Mouse (Mus musculus) kidney, postnatal 0 days (tissue): ENCODE measurements around the gene Lbp. TPM values are rescaled to one million over a fixed set of nuclear protein-coding genes. Genes with fewer than 3 reads are reported as not detected.

Experiments used
- ATAC-seq: fragments of 200-750 bp; cut with Nextera tagmentation; replicated peaks from 2 replicates; pipeline ENCODE4 v1.8.0; 2017; ENCODE audit warnings: low read depth, moderate number of reproducible peaks, moderate TSS enrichment, moderate library complexity; ENCODE audit not compliant: low FRiP score
- DNase-seq: peaks from one replicate; pipeline ENCODE4 v3.0.0-alpha.2; 2016; ENCODE audit warnings: low spot score
- H3K27ac ChIP-seq: fragments of 300-500 bp; sonication (generic); 2 replicates; pipeline ENCODE4 v1.5.1; 2014; ENCODE audit warnings: mild to moderate bottlenecking
- H3K27me3 ChIP-seq: fragments of 300-500 bp; sonication (generic); 2 replicates; pipeline ENCODE4 v1.6.1; 2014; ENCODE audit warnings: low read length, mixed read lengths; ENCODE audit not compliant: insufficient read depth
- H3K36me3 ChIP-seq: fragments of 300-500 bp; sonication (generic); 2 replicates; pipeline ENCODE4 v1.6.1; 2014; ENCODE audit warnings: low read length, mixed read lengths; ENCODE audit not compliant: insufficient read depth
- H3K4me1 ChIP-seq: fragments of 300-500 bp; sonication (generic); replicated peaks from 2 replicates; pipeline ENCODE4 v1.6.1; 2014; ENCODE audit warnings: antibody characterized with exemption, low read length, mixed read lengths; ENCODE audit not compliant: insufficient read depth
- H3K4me2 ChIP-seq: fragments of 300-500 bp; sonication (generic); 2 replicates; pipeline ENCODE4 v1.6.1; 2014; ENCODE audit warnings: mild to moderate bottlenecking, low read length, moderate library complexity, mixed read lengths
- H3K4me3 ChIP-seq: fragments of 300-500 bp; sonication (generic); replicated peaks from 2 replicates; pipeline ENCODE4 v1.5.1; 2014; ENCODE audit warnings: low read depth, low read length
- H3K9ac ChIP-seq: fragments of 300-500 bp; sonication (generic); 2 replicates; pipeline ENCODE4 v1.6.1; 2014; ENCODE audit warnings: low read depth, low read length
- H3K9me3 ChIP-seq: fragments of 300-500 bp; sonication (generic); replicated peaks from 2 replicates; pipeline ENCODE4 v1.6.1; 2016; ENCODE audit warnings: low read length, inconsistent platforms, mixed read lengths
- CTCF ChIP-seq: IDR thresholded peaks from 2 replicates; pipeline ENCODE4 v1.5.1; 2016; ENCODE audit warnings: antibody characterized with exemption, low read depth, mild to moderate bottlenecking, moderate library complexity
- WGBS: fragments of 180-500 bp; shearing (Covaris S2); extraction: QIAGEN DNeasy Blood & Tissue Kit; methylation state at CpG from one replicate; pipeline ENCODE4 v1.1.7; 2014; 5-methylcytosine and 5-hydroxymethylcytosine counted together
- polyA plus RNA-seq: library from polyadenylated mRNA; unstranded; fragments of >200 nt; fragmentation: Nextera tagmentation; extraction: Ambion mirVana; gene quantifications from 2 replicates; pipeline ENCODE4 v1.2.1, GENCODE M21; 2015

Lbp gene
- polyA plus RNA-seq, 1 experiment from 2014 or later, result 32.1 TPM

GRCm38 (mm10) chr2:158299731-158300130 is 6.6 kb upstream of the Lbp start:
- H3K27ac ChIP-seq, result no peak overlapping the region
- no peak overlapping the region for H3K4me3 ChIP-seq
- TF ChIP-seq CTCF, result no peak
- no peaks in the 10 kb centered on the region for H3K36me3 ChIP-seq
- no peaks in the 10 kb centered on the region for H3K9me3 ChIP-seq
- 76% methylated on average over 4 of the region's 4 CpGs for WGBS
- DNase-seq (no peak), ATAC-seq (no peak)
- H3K4me1 ChIP-seq, result no peaks in the 10 kb centered on the region
- H3K9ac ChIP-seq, result no peak overlapping the region
- H3K27me3 ChIP-seq, result no peaks in the 10 kb centered on the region
- no peak overlapping the region for H3K4me2 ChIP-seq

GRCm38 (mm10) chr2:158302807-158303206 is 3.5 kb upstream of the Lbp start:
- TF ChIP-seq CTCF, result no peak

GRCm38 (mm10) chr2:158306696-158307049 is 380 bp downstream of the Lbp start:
- DNase-seq (no peak), ATAC-seq (peak; percentile 57; the same call in 1 of the 2 replicates)
- no peaks in the 10 kb centered on the region for H3K36me3 ChIP-seq
- H3K4me1 ChIP-seq, result peaks cover 6% of the 10 kb centered on the region
- H3K9me3 ChIP-seq, result no peaks in the 10 kb centered on the region
- peak overlapping the region; percentile 33; the same call in 1 of the 2 replicates for H3K9ac ChIP-seq
- H3K27ac ChIP-seq, result peak overlapping the region; percentile 76
- TF ChIP-seq CTCF, result no peak
- peak overlapping the region; percentile 18; the same call in 1 of the 2 replicates for H3K4me3 ChIP-seq
- H3K4me2 ChIP-seq, result peak overlapping the region; percentile 44; the same call in 1 of the 2 replicates
- 21% methylated on average over 6 of the region's 6 CpGs for WGBS
- H3K27me3 ChIP-seq, result no peaks in the 10 kb centered on the region

More at GRCm38 (mm10) chr2:158302807-158303206, 3.5 kb upstream of the Lbp start:
- H3K4me3 ChIP-seq, result no peak overlapping the region
- H3K4me1 ChIP-seq, result peaks cover 6% of the 10 kb centered on the region
- no peak overlapping the region for H3K27ac ChIP-seq
- H3K4me2 ChIP-seq, result no peak overlapping the region
- no peaks in the 10 kb centered on the region for H3K9me3 ChIP-seq
- H3K9ac ChIP-seq, result no peak overlapping the region
- ATAC-seq, result no peak
- no peaks in the 10 kb centered on the region for H3K36me3 ChIP-seq
- DNase-seq, result no peak
- H3K27me3 ChIP-seq, result no peaks in the 10 kb centered on the region
- WGBS, result 64% methylated on average over 3 of the region's 3 CpGs

- Histone ChIP-seq H3K4me1 (peaks cover 6% of the 10 kb centered on the region), H3K27me3 (no peaks in the 10 kb centered on the region), H3K36me3 (no peaks in the 10 kb centered on the region), H3K27ac (no peak overlapping the region), H3K9ac (no peak overlapping the region), H3K4me3 (no peak overlapping the region), H3K4me2 (no peak overlapping the region), H3K9me3 (no peaks in the 10 kb centered on the region)
- DNase-seq, result no peak
- 58% methylated on average over 5 of the region's 5 CpGs for WGBS
- TF ChIP-seq CTCF, result 0 out of 2 replicates have a peak, but pooled peaks have one; percentile 10
- ATAC-seq, result no peak
These were observed 2.0 kb downstream of the Lbp start for GRCm38 (mm10) chr2:158308276-158308675.

- Histone ChIP-seq H3K4me2 (no peak overlapping the region), H3K4me3 (no peak overlapping the region), H3K9ac (no peak overlapping the region), H3K36me3 (no peaks in the 10 kb centered on the region), H3K9me3 (no peaks in the 10 kb centered on the region), H3K27me3 (no peaks in the 10 kb centered on the region), H3K27ac (no peak overlapping the region), H3K4me1 (no peaks in the 10 kb centered on the region)
- 43% methylated on average over 1 of the region's 1 CpGs for WGBS
- no peak for DNase-seq
- ATAC-seq, result no peak
- TF ChIP-seq CTCF, result no peak
These were observed 6.8 kb downstream of the Lbp start for GRCm38 (mm10) chr2:158313089-158313488.

- Histone ChIP-seq H3K9me3 (no peaks in the 10 kb centered on the region), H3K4me2 (no peak overlapping the region), H3K27ac (no peak overlapping the region)
These were observed 10.1 kb downstream of the Lbp start for GRCm38 (mm10) chr2:158316371-158316770.

GRCm38 (mm10) chr2:158317026-158317425 is 10.7 kb downstream of the Lbp start:
- H3K4me2 ChIP-seq, result no peak overlapping the region
- no peak overlapping the region for H3K27ac ChIP-seq
- H3K4me1 ChIP-seq, result no peaks in the 10 kb centered on the region
- H3K4me3 ChIP-seq, result no peak overlapping the region
- 18% methylated on average over 5 of the region's 5 CpGs for WGBS
- H3K9ac ChIP-seq, result no peak overlapping the region
- 0 out of 2 replicates have a peak, but pooled peaks cover 5% of the 10 kb centered on the region for H3K36me3 ChIP-seq
- DNase-seq (peak; percentile 89), ATAC-seq (peak; percentile 75)
- no peaks in the 10 kb centered on the region for H3K27me3 ChIP-seq
- peak; percentile 77 for TF ChIP-seq CTCF
- no peaks in the 10 kb centered on the region for H3K9me3 ChIP-seq

More at GRCm38 (mm10) chr2:158316371-158316770, 10.1 kb downstream of the Lbp start:
- 72% methylated on average over 8 of the region's 8 CpGs for WGBS
- no peaks in the 10 kb centered on the region for H3K27me3 ChIP-seq
- H3K9ac ChIP-seq, result no peak overlapping the region
- no peaks in the 10 kb centered on the region for H3K4me1 ChIP-seq
- no peak for DNase-seq
- no peak overlapping the region for H3K4me3 ChIP-seq
- peak; percentile 54; the same call in 1 of the 2 replicates for TF ChIP-seq CTCF
- 0 out of 2 replicates have a peak, but pooled peaks cover 3% of the 10 kb centered on the region for H3K36me3 ChIP-seq
- no peak for ATAC-seq
